Mouse (Mus musculus) midbrain, embryonic 10.5 days (tissue): ENCODE data around the gene Slc43a1. TPM values are rescaled to one million over a fixed set of nuclear protein-coding genes. Genes with fewer than 3 reads are reported as not detected.
"Not testable (repeated sequence)": the region's sequence is repeated elsewhere in the genome, so short reads cannot be mapped to it uniquely, and the experiment has no call there.

Source experiments
- DNase-seq: peaks from one replicate; pipeline ENCODE4 v3.0.0-alpha.2; 2017; ENCODE audit warnings: low spot score
- H3K27ac ChIP-seq: fragments of 300-500 bp; sonication (generic); replicated peaks from 2 replicates; pipeline ENCODE4 v1.5.1; 2016; ENCODE audit warnings: mild to moderate bottlenecking
- H3K27me3 ChIP-seq: fragments of 300-500 bp; sonication (generic); 2 replicates; pipeline ENCODE4 v1.6.1; 2016; ENCODE audit warnings: low read depth, mild to moderate bottlenecking; ENCODE audit not compliant: poor library complexity, severe bottlenecking
- H3K36me3 ChIP-seq: fragments of 300-500 bp; sonication (generic); 2 replicates; pipeline ENCODE4 v1.6.1; 2016; ENCODE audit warnings: mild to moderate bottlenecking, moderate library complexity
- H3K4me1 ChIP-seq: fragments of 300-500 bp; sonication (generic); 2 replicates; pipeline ENCODE4 v1.6.1; 2016
- H3K4me3 ChIP-seq: fragments of 300-500 bp; sonication (generic); 2 replicates; pipeline ENCODE4 v1.5.1; 2016; ENCODE audit warnings: mild to moderate bottlenecking, moderate library complexity
- H3K9me3 ChIP-seq: fragments of 300-500 bp; sonication (generic); replicated peaks from 2 replicates; pipeline ENCODE4 v1.6.1; 2016; ENCODE audit warnings: mild to moderate bottlenecking
- WGBS: fragments of 180-500 bp; shearing (Covaris S2); methylation state at CpG from one replicate; pipeline ENCODE4 v1.1.7; 2016; 5-methylcytosine and 5-hydroxymethylcytosine counted together
- polyA plus RNA-seq: library from polyadenylated mRNA; unstranded; fragments of >200 nt; fragmentation: Nextera tagmentation; extraction: Ambion mirVana; gene quantifications from 2 replicates; pipeline ENCODE4 v1.2.1, GENCODE M21; 2016

Gene Slc43a1
- polyA plus RNA-seq = 22.4 and 26.1 TPM in 2 replicates

DNA sequence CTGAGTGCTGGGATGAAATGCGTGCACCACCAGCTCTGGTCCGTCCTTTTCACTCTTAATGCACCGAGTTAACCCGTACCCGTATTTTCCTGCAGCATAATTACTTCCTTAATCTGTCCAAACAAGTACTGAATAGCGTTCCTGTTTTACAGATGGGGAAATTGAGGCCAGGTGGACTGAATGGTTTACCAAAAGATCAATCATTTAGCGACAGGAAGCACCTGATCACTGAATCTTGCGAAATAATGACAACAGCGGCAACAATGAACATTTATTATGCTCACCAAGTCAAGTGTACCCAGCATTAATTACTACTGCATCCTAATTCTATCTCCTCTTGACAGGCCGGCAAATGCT is at the start of gene Slc43a1:
Gene Slc43a1, plus strand, starts transcription at position 258 of the 357 bp plus-strand sequence.
- H3K36me3 ChIP-seq = peaks cover under 1% of the 10 kb centered on the region; the same call in 1 of the 2 replicates
- H3K9me3 ChIP-seq = no peaks in the 10 kb centered on the region
- peaks cover 38% of the 10 kb centered on the region for H3K27me3 ChIP-seq
- H3K4me1 ChIP-seq = peaks cover 40% of the 10 kb centered on the region
- peak within 1 kb of the TSS; percentile 93 for H3K27ac ChIP-seq
- WGBS = 21% methylated on average over 10 of the region's 10 CpGs
- H3K4me3 ChIP-seq = peak within 1 kb of the TSS; percentile 80
- DNase-seq = no peak

DNA sequence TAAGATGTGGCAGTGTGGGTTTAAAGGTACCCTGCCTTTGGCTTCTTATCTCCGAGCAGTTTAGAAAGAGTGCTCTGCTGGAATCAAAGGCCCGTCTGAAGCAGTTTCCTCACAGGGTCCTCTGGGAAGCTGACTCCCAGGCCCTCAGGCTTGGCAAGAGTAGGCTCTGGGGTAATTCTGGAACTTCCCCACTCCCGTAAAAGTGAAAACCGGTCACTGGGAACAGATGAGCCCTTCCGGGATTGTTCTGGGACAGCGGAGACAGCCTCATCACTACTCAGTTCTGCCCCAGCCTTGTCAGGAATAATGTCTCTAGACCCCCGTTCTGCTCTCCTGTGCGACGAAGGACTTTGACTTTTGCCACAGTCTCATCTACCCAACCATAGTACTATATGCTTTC is 48.2 kb upstream of the Slc43a1 start:
- 55% methylated on average over 9 of the region's 9 CpGs for WGBS
- Histone ChIP-seq H3K36me3 (no peaks in the 10 kb centered on the region), H3K27me3 (no peaks in the 10 kb centered on the region), H3K4me3 (no peak overlapping the region), H3K9me3 (peaks cover 14% of the 10 kb centered on the region; the same call in 1 of the 2 replicates), H3K27ac (no peak overlapping the region), H3K4me1 (0 out of 2 replicates have a peak, but pooled peaks cover 8% of the 10 kb centered on the region)
- DNase-seq = no peak

DNA sequence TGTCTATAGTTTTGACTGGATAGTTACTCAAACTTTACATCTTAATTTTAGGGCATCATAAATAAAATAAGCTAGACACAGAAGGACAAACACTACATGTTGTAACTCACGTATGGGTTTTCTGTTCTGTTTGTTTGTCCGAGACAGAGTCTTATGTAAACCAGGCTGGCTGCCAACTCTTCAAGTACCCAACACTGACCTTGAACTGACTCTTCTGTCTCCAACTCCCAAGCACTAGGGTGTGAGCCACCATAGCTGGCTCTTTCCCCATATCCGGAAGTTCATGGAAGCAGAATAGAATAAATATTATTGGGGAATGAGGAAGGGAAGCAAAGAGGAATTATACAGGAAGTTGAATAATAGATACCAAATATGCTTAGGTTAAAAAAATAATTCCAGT is 46.1 kb upstream of the Slc43a1 start:
- WGBS = 91% methylated on average over 3 of the region's 3 CpGs
- H3K36me3 ChIP-seq = no peaks in the 10 kb centered on the region

DNA sequence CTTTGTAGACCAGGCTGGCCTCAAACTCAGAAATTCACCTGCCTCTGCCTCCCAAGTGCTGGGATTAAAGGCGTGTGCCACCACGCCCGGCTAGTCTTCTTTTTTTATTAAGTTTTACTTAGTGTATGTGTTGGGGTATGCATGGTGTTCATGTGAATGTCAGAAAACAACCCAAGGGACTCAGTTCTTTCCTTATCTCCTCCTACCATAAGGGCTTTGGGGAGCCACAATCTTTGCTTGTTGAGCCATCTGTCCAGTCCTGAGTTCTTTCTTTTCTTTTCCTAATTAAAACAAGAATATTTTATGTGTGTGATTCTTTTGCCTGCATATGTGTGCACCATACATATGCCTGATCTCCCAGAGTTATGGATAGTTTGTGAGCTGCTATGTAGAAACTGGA is 45.5 kb upstream of the Slc43a1 start:
- no peaks in the 10 kb centered on the region for H3K27me3 ChIP-seq
- 92% methylated on average over 3 of the region's 3 CpGs for WGBS

More for the DNA sequence above, 46.1 kb upstream of the Slc43a1 start:
- 0 out of 2 replicates have a peak, but pooled peaks cover 8% of the 10 kb centered on the region for H3K4me1 ChIP-seq
- H3K9me3 ChIP-seq = peaks cover 20% of the 10 kb centered on the region; the same call in 1 of the 2 replicates
- H3K4me3 ChIP-seq = no peak overlapping the region
- DNase-seq = no peak
- H3K27ac ChIP-seq = no peak overlapping the region
- no peaks in the 10 kb centered on the region for H3K27me3 ChIP-seq

DNA sequence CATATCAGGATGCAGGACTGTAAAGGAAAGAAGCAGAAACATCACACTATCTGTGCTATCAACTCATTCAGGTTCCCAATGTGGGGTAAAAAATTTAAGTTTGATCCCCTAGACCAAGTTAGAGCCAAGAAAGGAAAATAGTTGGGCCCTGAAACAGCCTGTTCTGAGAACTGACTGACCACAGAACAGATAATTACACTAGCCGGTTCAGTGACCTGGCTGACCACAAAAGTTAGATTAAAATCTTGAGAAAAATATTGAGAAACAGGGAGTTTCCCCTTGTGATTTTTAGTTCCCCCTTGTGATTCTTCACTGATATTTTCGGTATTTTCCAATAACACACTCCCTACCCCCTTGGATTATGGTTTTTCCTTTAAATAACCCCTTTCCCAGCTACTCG is 44.8 kb upstream of the Slc43a1 start:
- no peak overlapping the region for H3K27ac ChIP-seq
- 88% methylated on average over 3 of the region's 3 CpGs for WGBS

More for the DNA sequence above, 45.5 kb upstream of the Slc43a1 start:
- Histone ChIP-seq H3K9me3 (peaks cover 20% of the 10 kb centered on the region; the same call in 1 of the 2 replicates), H3K36me3 (no peaks in the 10 kb centered on the region), H3K4me3 (no peak overlapping the region), H3K4me1 (peaks cover 14% of the 10 kb centered on the region; the same call in 1 of the 2 replicates), H3K27ac (no peak overlapping the region)
- no peak for DNase-seq

DNA sequence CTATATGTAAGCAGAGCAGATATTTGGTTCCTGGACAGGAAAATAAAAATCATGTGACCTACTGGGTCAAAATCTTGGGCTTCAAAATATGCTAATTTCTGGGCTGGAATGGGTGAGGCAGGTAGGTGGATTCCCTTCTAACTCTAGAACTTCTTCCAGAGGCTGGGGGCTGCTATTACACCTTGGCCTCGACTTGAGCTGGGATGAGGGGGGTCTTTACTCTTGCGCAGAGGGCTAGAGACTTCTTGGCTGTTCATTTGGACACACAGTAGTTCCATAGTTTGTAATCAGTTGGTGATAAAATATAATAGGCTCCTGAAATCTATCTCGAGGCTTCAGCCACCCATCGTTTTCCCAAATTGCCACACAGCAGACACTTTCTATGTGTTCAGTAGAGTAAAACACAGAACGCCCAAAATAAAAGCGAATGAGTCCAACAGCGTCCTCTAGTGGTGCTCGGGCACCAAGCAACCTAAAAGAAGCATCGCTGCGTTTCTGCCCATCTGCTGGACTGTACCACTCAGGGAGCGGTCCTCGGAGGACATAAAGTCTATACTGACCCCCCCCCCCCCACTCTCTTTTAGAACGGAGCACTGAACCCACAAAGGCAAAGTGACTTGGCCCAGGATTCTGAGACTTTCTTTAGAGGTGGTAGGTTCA is 40.7 kb upstream of the Slc43a1 start:
- Histone ChIP-seq H3K4me1 (peaks cover 13% of the 10 kb centered on the region; the same call in 1 of the 2 replicates), H3K27me3 (0 out of 2 replicates have a peak, but pooled peaks cover 4% of the 10 kb centered on the region), H3K4me3 (peak overlapping the region; percentile 74), H3K27ac (peak overlapping the region; percentile 86), H3K36me3 (no peaks in the 10 kb centered on the region), H3K9me3 (peaks cover 20% of the 10 kb centered on the region; the same call in 1 of the 2 replicates)
- peak; percentile 86 for DNase-seq
- WGBS = 10% methylated on average over 13 of the region's 13 CpGs

More for the DNA sequence above, 44.8 kb upstream of the Slc43a1 start:
- Histone ChIP-seq H3K4me1 (peaks cover 17% of the 10 kb centered on the region; the same call in 1 of the 2 replicates), H3K9me3 (peaks cover 20% of the 10 kb centered on the region; the same call in 1 of the 2 replicates), H3K4me3 (no peak overlapping the region), H3K27me3 (no peaks in the 10 kb centered on the region), H3K36me3 (no peaks in the 10 kb centered on the region)
- DNase-seq = no peak

DNA sequence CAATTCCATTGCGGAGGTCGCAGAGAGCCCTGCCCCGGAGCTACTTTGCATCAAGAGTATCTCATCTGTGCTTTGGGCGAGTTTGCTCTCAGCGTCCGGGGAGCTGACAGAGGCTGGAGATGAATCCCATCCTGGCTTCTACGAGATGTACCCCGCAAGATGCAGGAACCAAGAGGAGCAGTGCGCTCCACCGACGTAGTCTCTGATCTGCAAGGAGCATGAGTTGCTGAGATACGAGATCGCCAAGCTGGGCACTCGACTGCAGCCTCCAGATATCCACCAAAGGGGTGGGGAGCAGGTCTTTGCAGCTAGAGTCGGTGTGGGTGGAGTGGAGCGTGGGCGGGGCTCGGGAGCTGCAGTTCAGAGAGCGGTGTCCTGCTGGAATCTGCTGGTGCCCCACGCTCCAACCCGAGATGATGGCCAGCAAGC is 40.1 kb upstream of the Slc43a1 start, which contains the start of gene Ube2l6:
Gene Ube2l6, plus strand, starts transcription at position 336 of the 429 bp plus-strand sequence.
- Histone ChIP-seq H3K4me3 (peak within 1 kb of the TSS; percentile 74), H3K27me3 (0 out of 2 replicates have a peak, but pooled peaks cover 4% of the 10 kb centered on the region), H3K9me3 (peaks cover 20% of the 10 kb centered on the region; the same call in 1 of the 2 replicates), H3K27ac (peak within 1 kb of the TSS; percentile 86), H3K4me1 (peaks cover 13% of the 10 kb centered on the region; the same call in 1 of the 2 replicates), H3K36me3 (no peaks in the 10 kb centered on the region)
- WGBS = under 1% methylated on average over 21 of the region's 21 CpGs
- DNase-seq = peak; percentile 79

DNA sequence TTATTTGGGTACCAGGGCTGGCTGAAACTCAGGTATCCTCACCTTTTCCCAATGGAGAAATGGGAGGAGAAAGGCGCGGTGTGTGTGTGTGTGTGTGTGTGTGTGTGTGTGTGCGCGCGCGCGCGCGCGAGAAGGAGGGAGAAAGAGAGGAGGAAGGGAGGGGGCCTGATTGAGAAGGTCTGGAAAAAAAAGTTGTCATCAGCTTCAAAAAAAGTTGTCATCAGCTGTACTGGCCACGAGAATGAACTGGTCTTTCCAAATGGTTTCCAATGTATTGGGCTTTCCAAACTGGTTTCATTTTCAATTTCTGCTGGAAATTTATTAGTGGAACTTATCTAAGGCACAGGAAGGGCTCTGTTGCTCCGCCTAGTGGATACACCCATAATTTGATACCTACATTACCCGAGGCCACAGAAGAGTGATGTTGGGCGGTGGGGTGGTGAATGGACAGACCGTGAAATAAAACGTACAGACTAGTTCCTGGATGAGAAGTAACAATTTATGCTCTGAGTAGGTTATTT is 39.5 kb upstream of the Slc43a1 start:
- 2% methylated on average over 16 of the region's 16 CpGs for WGBS
- Histone ChIP-seq H3K4me3 (peak overlapping the region; percentile 74), H3K9me3 (peaks cover 19% of the 10 kb centered on the region; the same call in 1 of the 2 replicates), H3K36me3 (no peaks in the 10 kb centered on the region), H3K27me3 (0 out of 2 replicates have a peak, but pooled peaks cover 4% of the 10 kb centered on the region), H3K4me1 (peaks cover 13% of the 10 kb centered on the region; the same call in 1 of the 2 replicates), H3K27ac (peak overlapping the region; percentile 86)
- peak; percentile 57 for DNase-seq

DNA sequence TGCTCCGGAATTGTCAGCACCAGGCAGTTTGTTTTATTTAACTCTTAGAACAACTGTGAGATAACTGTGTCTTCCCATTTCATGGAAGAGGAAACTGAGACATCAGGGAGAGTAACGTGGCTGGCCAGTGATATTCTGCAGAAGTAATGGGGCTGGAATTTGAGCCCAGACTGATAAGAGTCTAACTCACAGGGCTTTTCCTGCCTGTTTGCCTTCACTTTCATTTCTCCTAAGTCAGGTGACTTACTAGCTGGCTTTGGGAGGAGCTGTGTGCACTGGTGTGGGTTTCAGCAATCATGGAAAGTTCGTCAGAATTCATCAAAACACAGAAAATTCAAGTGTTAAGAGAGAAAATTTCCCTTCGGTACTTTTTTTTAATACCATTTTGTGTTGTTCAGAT is 38.3 kb upstream of the Slc43a1 start:
- 0 out of 2 replicates have a peak, but pooled peaks cover 4% of the 10 kb centered on the region for H3K36me3 ChIP-seq
- H3K4me1 ChIP-seq = peaks cover 13% of the 10 kb centered on the region; the same call in 1 of the 2 replicates
- WGBS = 88% methylated on average over 4 of the region's 4 CpGs
- no peak for DNase-seq
- H3K27me3 ChIP-seq = 0 out of 2 replicates have a peak, but pooled peaks cover 4% of the 10 kb centered on the region
- peak overlapping the region; percentile 7; the same call in 1 of the 2 replicates for H3K4me3 ChIP-seq
- H3K9me3 ChIP-seq = peaks cover 7% of the 10 kb centered on the region; the same call in 1 of the 2 replicates
- H3K27ac ChIP-seq = no peak overlapping the region

DNA sequence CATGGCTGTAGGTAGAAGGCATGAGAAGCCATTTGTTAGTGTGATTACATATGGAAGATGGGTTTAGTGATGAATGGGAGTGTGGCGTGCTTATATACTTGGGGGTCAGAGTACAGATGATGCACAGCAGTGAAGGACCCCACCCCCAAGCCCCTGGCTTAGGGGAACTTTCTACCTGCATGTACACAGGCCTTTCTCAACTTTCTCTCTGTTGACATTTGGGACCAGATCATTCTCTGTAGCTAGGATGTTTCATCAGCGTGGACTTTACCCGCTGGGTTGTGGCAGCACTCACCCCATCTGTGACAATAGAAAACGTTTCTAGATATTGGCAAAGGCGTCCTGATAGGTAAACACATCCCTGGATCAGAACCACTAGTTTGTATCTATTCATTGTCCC is 37.4 kb upstream of the Slc43a1 start:
- not testable (repeated sequence) for H3K27me3 ChIP-seq

DNA sequence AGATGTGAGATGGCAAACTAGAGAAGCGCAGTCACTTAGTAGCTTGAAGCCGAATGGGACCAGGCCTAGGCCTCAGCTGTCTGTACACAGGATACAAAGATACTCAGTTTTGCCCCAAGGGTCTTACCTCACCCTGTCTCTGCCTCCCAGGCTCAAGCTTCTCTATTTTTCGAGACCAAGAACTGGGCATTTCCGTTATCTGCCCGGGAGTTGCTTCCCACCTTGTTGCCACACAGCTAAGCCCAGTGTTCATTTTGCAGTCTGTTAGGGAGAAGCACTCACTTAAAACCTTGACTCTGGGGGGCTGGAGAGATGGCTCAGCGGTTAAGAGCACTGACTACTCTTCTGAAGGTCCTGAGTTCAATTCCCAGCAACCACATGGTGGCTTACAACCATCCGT is 34.7 kb upstream of the Slc43a1 start:
- Histone ChIP-seq H3K4me3 (no peak overlapping the region), H3K9me3 (no peaks in the 10 kb centered on the region), H3K27ac (no peak overlapping the region), H3K36me3 (peaks cover 13% of the 10 kb centered on the region; the same call in 1 of the 2 replicates), H3K27me3 (0 out of 2 replicates have a peak, but pooled peaks cover 4% of the 10 kb centered on the region), H3K4me1 (peaks cover 4% of the 10 kb centered on the region; the same call in 1 of the 2 replicates)
- DNase-seq = no peak
- WGBS = 90% methylated on average over 7 of the region's 7 CpGs

More for the DNA sequence above, 37.4 kb upstream of the Slc43a1 start:
- H3K4me1 ChIP-seq = peaks cover 13% of the 10 kb centered on the region; the same call in 1 of the 2 replicates
- not testable (repeated sequence) for H3K4me3 ChIP-seq, H3K9me3 ChIP-seq, DNase-seq, H3K27ac ChIP-seq, H3K36me3 ChIP-seq
- 81% methylated on average over 5 of the region's 5 CpGs for whole genome bisulfite sequencing

DNA sequence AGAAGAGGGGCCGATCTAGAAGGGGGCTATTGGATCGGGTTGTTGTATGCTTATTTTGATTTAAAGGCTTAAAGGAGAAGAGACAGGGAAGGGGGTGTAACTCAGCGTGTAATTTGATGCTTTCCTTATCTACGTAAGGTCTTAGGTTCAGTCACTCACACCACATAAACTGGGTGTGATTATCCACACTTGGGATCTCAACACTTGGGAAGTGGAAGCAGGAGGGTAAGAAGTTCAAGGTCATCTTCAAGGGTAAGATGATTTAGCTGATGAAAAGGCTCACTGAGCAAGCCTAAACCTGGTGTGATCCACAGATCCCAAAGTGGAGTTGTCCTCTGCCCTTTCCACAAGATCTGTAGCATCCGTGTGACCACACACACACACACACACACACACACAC is 32.1 kb upstream of the Slc43a1 start:
- no peaks in the 10 kb centered on the region for H3K9me3 ChIP-seq
- no peaks in the 10 kb centered on the region for H3K27me3 ChIP-seq
- no peak overlapping the region for H3K27ac ChIP-seq
- H3K36me3 ChIP-seq = peaks cover 16% of the 10 kb centered on the region; the same call in 1 of the 2 replicates
- peaks cover 8% of the 10 kb centered on the region for H3K4me1 ChIP-seq
- H3K4me3 ChIP-seq = no peak overlapping the region
- DNase-seq = no peak
- WGBS = 74% methylated on average over 5 of the region's 5 CpGs
